Mouse (Mus musculus) hindbrain, embryonic 11.5 days (tissue): ENCODE measurements around the gene Tmed1. TPM values are rescaled to one million over a fixed set of nuclear protein-coding genes. Genes with fewer than 3 reads are reported as not detected.
"Not testable (repeated sequence)": the region's sequence is repeated elsewhere in the genome, so short reads cannot be mapped to it uniquely, and the experiment has no call there.

Experiments used
- ATAC-seq: fragments of 200-750 bp; cut with Nextera tagmentation; 2 replicates; pipeline ENCODE4 v1.8.0; 2017; ENCODE audit warnings: mild to moderate bottlenecking, moderate TSS enrichment, moderate library complexity; ENCODE audit not compliant: low FRiP score
- DNase-seq: peaks from one replicate; pipeline ENCODE4 v3.0.0-alpha.2; 2015; ENCODE audit warnings: low spot score
- H3K27ac ChIP-seq: fragments of 300-500 bp; sonication (generic); 2 replicates; pipeline ENCODE4 v1.5.1; 2014; ENCODE audit warnings: mild to moderate bottlenecking, low read depth, low read length
- H3K27me3 ChIP-seq: fragments of 300-500 bp; sonication (generic); 2 replicates; pipeline ENCODE4 v1.6.1; 2014; ENCODE audit warnings: mild to moderate bottlenecking, low read length, moderate library complexity, mixed read lengths; ENCODE audit not compliant: control insufficient read depth, insufficient read depth
- H3K36me3 ChIP-seq: fragments of 300-500 bp; sonication (generic); 2 replicates; pipeline ENCODE4 v1.6.1; 2014; ENCODE audit warnings: mild to moderate bottlenecking, low read length, moderate library complexity, mixed read lengths; ENCODE audit not compliant: control insufficient read depth, insufficient read depth
- H3K4me1 ChIP-seq: fragments of 300-500 bp; sonication (generic); replicated peaks from 2 replicates; pipeline ENCODE4 v1.6.1; 2014; ENCODE audit warnings: low read length, mixed read lengths; ENCODE audit not compliant: control insufficient read depth, insufficient read depth
- H3K4me2 ChIP-seq: fragments of 300-500 bp; sonication (generic); replicated peaks from 2 replicates; pipeline ENCODE4 v1.6.1; 2014; ENCODE audit warnings: mild to moderate bottlenecking, low read depth, low read length
- H3K4me3 ChIP-seq: fragments of 300-500 bp; sonication (generic); 2 replicates; pipeline ENCODE4 v1.5.1; 2014; ENCODE audit warnings: low read depth, low read length
- H3K9ac ChIP-seq: fragments of 300-500 bp; sonication (generic); 2 replicates; pipeline ENCODE4 v1.6.1; 2014; ENCODE audit warnings: low read depth, low read length
- H3K9me3 ChIP-seq: fragments of 300-500 bp; sonication (generic); 2 replicates; pipeline ENCODE4 v1.6.1; 2016; ENCODE audit warnings: low read length; ENCODE audit not compliant: control insufficient read depth
- WGBS: fragments of 180-500 bp; shearing (Covaris S2); extraction: QIAGEN DNeasy Blood & Tissue Kit; methylation state at CpG from one replicate; pipeline ENCODE4 v1.1.7; 2014; 5-methylcytosine and 5-hydroxymethylcytosine counted together
- polyA plus RNA-seq: library from polyadenylated mRNA; unstranded; fragments of >200 nt; fragmentation: Nextera tagmentation; extraction: Ambion mirVana; gene quantifications from 2 replicates; pipeline ENCODE4 v1.2.1, GENCODE M21; 2014

The Tmed1 gene
- polyA plus RNA-seq, 1 experiment from 2014 or later = 66.0 TPM

DNA sequence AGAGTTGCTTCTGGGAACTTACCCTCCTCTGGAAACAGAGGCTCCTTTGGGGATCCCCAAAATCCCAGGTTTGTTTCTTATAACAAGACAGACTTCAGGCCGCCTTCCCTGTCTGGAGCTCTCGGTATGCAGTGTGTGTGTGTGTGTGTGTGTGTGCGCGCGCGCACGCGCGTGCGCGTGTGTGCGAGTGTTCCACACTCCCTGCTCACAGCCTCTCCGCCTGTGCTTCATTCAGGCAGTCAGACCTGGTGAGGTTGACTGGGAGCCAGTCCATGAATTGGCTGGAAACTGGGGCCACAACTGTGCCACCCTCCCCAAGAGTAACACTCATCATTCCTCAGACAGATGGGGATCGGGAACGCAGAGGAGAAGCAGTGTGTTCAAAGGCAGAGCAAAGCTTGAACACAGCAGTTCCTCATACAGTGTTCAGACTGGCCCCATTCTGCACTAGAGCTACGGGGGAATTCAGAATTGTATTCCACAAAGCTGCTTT, 13.0 kb downstream of the Tmed1 start:
- H3K4me1 ChIP-seq = no peaks in the 10 kb centered on the region
- no peaks in the 10 kb centered on the region for H3K27me3 ChIP-seq
- no peak overlapping the region for H3K4me3 ChIP-seq
- H3K27ac ChIP-seq = peak overlapping the region; percentile 17; the same call in 1 of the 2 replicates
- 0 out of 2 replicates have a peak, but pooled peaks cover 2% of the 10 kb centered on the region for H3K36me3 ChIP-seq
- ATAC-seq (no peak), DNase-seq (no peak)
- WGBS = 86% methylated on average over 16 of the region's 16 CpGs
- no peak overlapping the region for H3K9ac ChIP-seq
- no peaks in the 10 kb centered on the region for H3K9me3 ChIP-seq
- H3K4me2 ChIP-seq = no peak overlapping the region

GRCm38 (mm10) chr9:21496308-21497049, 13.6 kb downstream of the Tmed1 start:
- 0 out of 2 replicates have a peak, but pooled peaks cover 2% of the 10 kb centered on the region for H3K36me3 ChIP-seq
- H3K27ac ChIP-seq = 0 out of 2 replicates have a peak overlapping the region, but pooled peaks have one; percentile 17
- 67% methylated on average over 19 of the region's 19 CpGs for WGBS
- H3K4me3 ChIP-seq = no peak overlapping the region
- H3K4me2 ChIP-seq = no peak overlapping the region
- DNase-seq (peak; percentile 46), ATAC-seq (no peak)
- no peak overlapping the region for H3K9ac ChIP-seq
- H3K27me3 ChIP-seq = no peaks in the 10 kb centered on the region
- no peaks in the 10 kb centered on the region for H3K4me1 ChIP-seq
- H3K9me3 ChIP-seq = no peaks in the 10 kb centered on the region

GRCm38 (mm10) chr9:21494726-21495125, 15.3 kb downstream of the Tmed1 start:
- WGBS = 79% methylated on average over 9 of the region's 9 CpGs

GRCm38 (mm10) chr9:21493907-21494306, 16.1 kb downstream of the Tmed1 start:
- no peaks in the 10 kb centered on the region for H3K9me3 ChIP-seq
- H3K4me2 ChIP-seq = no peak overlapping the region
- no peak overlapping the region for H3K27ac ChIP-seq
- DNase-seq (no peak), ATAC-seq (no peak)
- H3K36me3 ChIP-seq = no peaks in the 10 kb centered on the region
- H3K9ac ChIP-seq = no peak overlapping the region
- H3K27me3 ChIP-seq = no peaks in the 10 kb centered on the region
- no peak overlapping the region for H3K4me3 ChIP-seq
- H3K4me1 ChIP-seq = no peaks in the 10 kb centered on the region
- 50% methylated on average over 2 of the region's 2 CpGs for whole genome bisulfite sequencing

More at GRCm38 (mm10) chr9:21494726-21495125, 15.3 kb downstream of the Tmed1 start:
- no peaks in the 10 kb centered on the region for H3K27me3 ChIP-seq
- DNase-seq (no peak), ATAC-seq (no peak)
- no peaks in the 10 kb centered on the region for H3K4me1 ChIP-seq
- H3K27ac ChIP-seq = no peak overlapping the region
- no peak overlapping the region for H3K9ac ChIP-seq
- H3K36me3 ChIP-seq = 0 out of 2 replicates have a peak, but pooled peaks cover 2% of the 10 kb centered on the region
- H3K4me3 ChIP-seq = no peak overlapping the region
- no peak overlapping the region for H3K4me2 ChIP-seq
- H3K9me3 ChIP-seq = no peaks in the 10 kb centered on the region

DNA sequence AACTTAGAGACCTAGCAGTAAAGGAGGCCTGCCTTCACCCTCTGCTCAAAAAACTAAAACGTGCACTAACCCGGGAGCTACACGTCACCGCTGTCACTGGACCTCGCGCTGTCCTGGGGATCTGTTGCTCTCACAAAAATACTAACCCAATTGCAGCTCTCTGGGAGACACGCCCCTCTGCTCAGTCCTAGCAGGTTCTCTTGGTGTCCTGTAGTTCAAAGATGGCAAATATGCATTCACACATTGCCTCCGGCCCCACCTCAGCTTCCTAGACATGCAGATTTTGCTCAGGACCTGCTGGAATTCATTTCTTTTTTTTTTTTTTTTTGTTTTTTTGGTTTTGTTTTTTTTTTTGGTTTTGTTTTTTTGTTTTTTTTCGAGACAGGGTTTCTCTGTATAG, 19.4 kb downstream of the Tmed1 start:
- ATAC-seq (no peak), DNase-seq (no peak)
- Histone ChIP-seq H3K4me1 (no peaks in the 10 kb centered on the region), H3K4me3 (no peak overlapping the region), H3K9me3 (no peaks in the 10 kb centered on the region), H3K9ac (no peak overlapping the region), H3K27me3 (no peaks in the 10 kb centered on the region), H3K27ac (no peak overlapping the region), H3K36me3 (0 out of 2 replicates have a peak, but pooled peaks cover 3% of the 10 kb centered on the region), H3K4me2 (no peak overlapping the region)
- 91% methylated on average over 9 of the region's 9 CpGs for WGBS

GRCm38 (mm10) chr9:21488246-21488645, 21.8 kb downstream of the Tmed1 start:
- not testable (repeated sequence) for H3K9me3 ChIP-seq, DNase-seq, H3K27me3 ChIP-seq, H3K4me2 ChIP-seq, H3K4me1 ChIP-seq, H3K4me3 ChIP-seq, H3K9ac ChIP-seq, ATAC-seq, H3K36me3 ChIP-seq, H3K27ac ChIP-seq
- 96% methylated on average over 1 of the region's 2 CpGs for WGBS

GRCm38 (mm10) chr9:21484065-21484464, 26.0 kb downstream of the Tmed1 start:
- 96% methylated on average over 4 of the region's 4 CpGs for WGBS
- H3K4me3 ChIP-seq = no peak overlapping the region
- H3K27me3 ChIP-seq = no peaks in the 10 kb centered on the region
- no peak overlapping the region for H3K9ac ChIP-seq
- H3K27ac ChIP-seq = no peak overlapping the region
- H3K36me3 ChIP-seq = 0 out of 2 replicates have a peak, but pooled peaks cover 5% of the 10 kb centered on the region
- no peaks in the 10 kb centered on the region for H3K4me1 ChIP-seq
- DNase-seq (no peak), ATAC-seq (no peak)
- H3K9me3 ChIP-seq = no peaks in the 10 kb centered on the region
- no peak overlapping the region for H3K4me2 ChIP-seq

DNA sequence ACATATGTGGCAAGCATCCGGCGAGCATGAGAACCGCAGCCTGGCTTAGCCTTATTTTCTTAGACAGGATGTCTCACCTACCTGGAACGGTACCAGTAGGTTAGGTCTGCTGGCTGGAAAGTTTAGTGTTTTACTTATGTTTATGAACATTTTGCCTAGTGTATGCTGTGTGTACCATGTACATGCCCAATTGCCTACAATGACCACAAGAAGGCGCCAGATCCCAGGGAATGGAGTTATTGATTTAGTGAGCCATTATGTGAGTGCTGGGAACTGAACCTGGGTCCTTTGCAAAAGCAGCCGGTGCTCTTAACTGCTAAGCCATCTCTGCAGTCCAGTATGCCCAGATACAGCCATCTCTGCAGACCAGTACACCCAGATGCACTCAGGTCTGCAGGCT, 32.3 kb downstream of the Tmed1 start:
- 96% methylated on average over 6 of the region's 6 CpGs for WGBS
- peaks cover 13% of the 10 kb centered on the region for H3K36me3 ChIP-seq

DNA sequence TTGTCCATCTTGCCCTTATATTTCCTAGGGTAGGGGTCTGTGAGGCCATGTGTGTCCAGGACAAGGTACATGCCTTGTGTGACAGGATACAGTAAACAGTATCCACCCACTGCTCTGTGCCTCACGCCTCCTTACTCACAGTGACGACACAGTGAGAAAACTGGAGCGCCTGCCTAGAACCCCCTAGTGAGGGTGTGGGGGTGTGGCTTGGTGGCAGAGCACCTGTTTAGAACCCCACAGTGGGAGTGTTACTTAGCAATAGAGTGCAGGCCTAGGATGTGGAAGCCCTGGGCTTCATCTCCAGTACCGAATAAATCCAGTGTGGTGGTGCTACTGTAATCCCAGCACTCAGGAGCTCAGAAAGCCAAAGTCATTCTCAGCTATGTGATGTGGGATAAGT, 37.1 kb downstream of the Tmed1 start:
- Histone ChIP-seq H3K4me2 (no peak overlapping the region), H3K9ac (no peak overlapping the region), H3K27me3 (no peaks in the 10 kb centered on the region), H3K4me1 (no peaks in the 10 kb centered on the region), H3K4me3 (no peak overlapping the region), H3K9me3 (no peaks in the 10 kb centered on the region), H3K27ac (no peak overlapping the region), H3K36me3 (peaks cover 10% of the 10 kb centered on the region)
- 92% methylated on average over 4 of the region's 4 CpGs for WGBS
- ATAC-seq = no peak
- no peak for DNase-seq

More for the DNA sequence above, 32.3 kb downstream of the Tmed1 start:
- DNase-seq = no peak
- no peak overlapping the region for H3K27ac ChIP-seq
- no peaks in the 10 kb centered on the region for H3K4me1 ChIP-seq
- H3K27me3 ChIP-seq = no peaks in the 10 kb centered on the region
- no peak overlapping the region for H3K4me2 ChIP-seq
- H3K4me3 ChIP-seq = no peak overlapping the region
- no peak for ATAC-seq
- no peak overlapping the region for H3K9ac ChIP-seq
- H3K9me3 ChIP-seq = no peaks in the 10 kb centered on the region
